Mouse (Mus musculus) liver, postnatal 0 days (tissue): ENCODE measurements at regions not wholly inside any gene's neighbourhood (a gene's known extent, or its start where the extent isn't known, plus 50 kb on each side); places are given as distances from the start of the nearest gene placed in this dataset.

Source experiments
- CTCF ChIP-seq: sonication (generic); IDR thresholded peaks from 2 replicates; pipeline ENCODE4 v1.5.1; 2016; ENCODE audit warnings: antibody characterized with exemption, low read depth
- EP300 ChIP-seq: IDR thresholded peaks from 2 replicates; pipeline ENCODE4 v1.6.1; 2016; ENCODE audit warnings: antibody characterized with exemption, low read depth, mild to moderate bottlenecking

GRCm38 (mm10) chr3:60320213-60320936, 152.3 kb upstream of the Mbnl1 start:
- TF ChIP-seq EP300 (no peak), CTCF (peak; percentile 61)
